Mouse (Mus musculus) MN1 (cell line): Measurements from ENCODE around the gene Gpm6b.

Experiments
- DNase-seq: peaks from one replicate; pipeline ENCODE4 v3.0.0-alpha.2; 2016; ENCODE audit warnings: low spot score

The Gpm6b gene

GRCm38 (mm10) chrX:166356276-166356675, 117.6 kb downstream of the Gpm6b start:
- no peak for DNase-seq

DNA sequence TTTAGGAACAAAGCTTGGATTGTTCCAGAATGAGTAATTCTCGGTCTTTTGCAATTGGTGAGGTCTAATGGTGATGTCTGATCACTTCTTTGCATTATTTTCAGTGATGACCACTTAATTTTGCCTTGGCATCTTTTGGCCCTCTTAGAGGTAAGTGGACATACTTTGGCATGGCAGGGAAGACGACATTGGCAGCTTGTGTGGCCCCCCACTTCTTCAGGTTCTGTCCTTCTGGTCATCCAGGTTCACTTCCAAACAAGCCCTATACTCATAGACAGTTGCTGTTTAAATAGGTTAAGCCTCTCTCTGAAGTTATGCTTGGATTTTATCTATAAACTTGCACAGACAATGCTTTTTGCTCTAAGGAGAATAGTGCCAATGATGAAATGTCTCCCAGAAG, 120.2 kb downstream of the Gpm6b start:
- no peak for DNase-seq

- no peak for DNase-seq
Observed at GRCm38 (mm10) chrX:166359927-166360440, 121.3 kb downstream of the Gpm6b start.

- DNase-seq: no peak
Observed at GRCm38 (mm10) chrX:166360455-166360854, 121.7 kb downstream of the Gpm6b start.

GRCm38 (mm10) chrX:166365458-166366213, 126.9 kb downstream of the Gpm6b start:
- DNase-seq: no peak

DNA sequence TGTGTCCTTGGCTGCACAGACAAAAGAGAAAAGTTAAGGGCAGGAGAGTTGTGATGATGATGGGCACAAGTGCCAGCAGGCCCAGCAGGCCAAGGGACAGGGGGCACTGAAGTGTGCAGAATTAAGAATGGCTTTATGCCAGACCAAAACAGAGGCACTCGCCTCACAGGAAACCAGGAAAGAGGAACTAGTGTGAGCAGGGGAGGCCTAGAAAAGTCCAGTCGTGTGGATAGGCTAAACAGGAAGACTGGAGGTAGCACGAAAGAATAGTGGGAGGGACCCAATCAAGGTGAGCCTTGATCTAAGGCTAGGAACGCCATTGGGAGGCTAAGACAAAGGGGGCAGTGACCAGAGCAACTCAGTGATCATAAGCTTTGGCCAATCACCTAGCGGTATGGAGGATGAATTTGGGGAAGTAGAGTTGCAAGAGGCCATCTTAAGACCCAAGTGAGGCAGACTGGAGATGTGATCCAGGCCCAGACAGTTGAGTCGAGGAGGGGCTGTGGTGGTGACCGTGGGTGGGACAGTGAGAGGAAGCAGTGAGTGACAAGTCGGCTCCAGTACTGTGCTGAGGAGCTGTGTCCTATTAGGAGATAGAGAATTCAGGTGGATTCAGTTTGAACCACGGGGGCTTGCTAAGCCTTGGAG, 138.1 kb downstream of the Gpm6b start:
- no peak for DNase-seq

GRCm38 (mm10) chrX:166378652-166379051, 139.9 kb downstream of the Gpm6b start:
- DNase-seq: no peak

GRCm38 (mm10) chrX:166383606-166384005, 144.9 kb downstream of the Gpm6b start:
- DNase-seq: no peak

- DNase-seq: peak; percentile 8
Observed at GRCm38 (mm10) chrX:166384935-166385334, 146.2 kb downstream of the Gpm6b start.

DNA sequence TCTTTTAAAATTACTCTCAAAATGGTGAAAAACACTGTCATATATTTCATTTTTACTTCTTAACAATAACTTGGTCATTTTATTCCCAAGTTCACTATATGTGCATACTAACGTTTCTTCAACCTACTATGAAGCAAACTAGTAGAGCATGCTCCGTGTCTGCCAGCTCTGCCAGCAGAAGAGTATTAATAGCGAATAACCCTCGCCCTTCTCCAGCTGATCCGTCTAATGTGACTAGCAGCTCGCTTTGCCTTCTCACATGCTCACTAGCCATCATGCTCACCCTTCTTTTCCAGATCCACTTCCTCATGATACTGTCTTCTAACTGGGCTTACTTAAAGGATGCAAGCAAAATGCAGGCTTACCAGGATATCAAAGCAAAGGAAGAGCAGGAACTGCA, 147.9 kb downstream of the Gpm6b start:
- DNase-seq: no peak

DNA sequence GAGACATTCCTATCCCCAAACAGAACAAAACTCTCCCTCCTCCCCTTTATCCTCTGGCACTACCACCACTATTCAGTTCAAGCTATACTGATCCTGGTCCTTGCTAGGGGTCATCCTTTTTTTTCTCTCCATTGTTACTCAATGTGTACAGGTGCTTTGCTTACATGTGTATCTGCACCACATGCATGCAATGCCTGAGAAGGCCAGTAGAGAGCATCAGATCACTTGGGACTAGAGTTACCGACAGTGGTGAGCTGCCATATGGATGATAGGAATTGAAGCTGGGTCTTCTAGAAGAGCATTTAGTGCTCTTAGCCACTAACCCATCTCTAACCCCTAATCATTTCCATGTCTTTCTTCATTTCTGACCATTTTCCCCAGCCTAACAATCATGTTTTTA, 155.0 kb downstream of the Gpm6b start:
- no peak for DNase-seq

DNA sequence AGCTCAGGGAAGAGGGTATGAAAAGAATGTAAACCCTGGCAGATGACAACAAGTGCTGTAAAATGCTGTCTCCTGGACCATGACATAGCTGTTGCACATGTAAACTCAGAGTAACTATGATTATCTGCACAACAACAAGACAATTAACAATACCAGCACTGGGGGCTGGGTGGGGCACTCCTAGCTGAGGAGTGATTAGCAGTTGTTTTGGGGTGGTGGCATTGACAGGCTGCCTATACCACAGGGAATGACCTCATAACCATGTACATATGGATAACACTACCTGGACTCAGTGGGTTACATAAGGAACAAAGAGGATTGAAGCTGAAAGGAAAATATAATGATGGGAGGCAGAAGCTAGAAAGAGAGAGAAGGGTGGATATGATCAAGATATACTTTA, 169.2 kb downstream of the Gpm6b start:
- no peak for DNase-seq

GRCm38 (mm10) chrX:166416196-166416595, 177.5 kb downstream of the Gpm6b start:
- peak; percentile 20 for DNase-seq

DNA sequence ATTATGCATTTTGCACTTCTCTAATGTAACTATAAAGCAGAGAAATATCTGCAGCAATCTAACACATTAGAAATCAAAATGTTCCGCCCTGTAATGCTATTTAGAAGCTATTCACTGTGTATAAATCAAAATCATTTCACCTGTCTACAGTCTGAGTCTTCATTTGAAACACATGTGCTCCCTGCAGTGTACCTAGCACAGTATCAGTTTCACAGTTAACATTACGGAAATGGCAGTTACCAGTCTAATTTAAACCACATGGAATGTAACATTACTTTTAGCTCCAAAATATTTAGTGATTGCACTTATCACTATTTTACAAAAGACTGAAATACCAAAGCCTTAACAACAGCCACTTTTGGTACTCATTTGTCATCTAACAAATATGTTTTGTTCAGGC, 196.1 kb downstream of the Gpm6b start:
- no peak for DNase-seq
